Mouse (Mus musculus): Measurements from ENCODE around the gene Wnt4.
A peak's percentile ranks its signal among the peaks of the same experiment; 100 is the strongest.

Wnt4 gene

DNA sequence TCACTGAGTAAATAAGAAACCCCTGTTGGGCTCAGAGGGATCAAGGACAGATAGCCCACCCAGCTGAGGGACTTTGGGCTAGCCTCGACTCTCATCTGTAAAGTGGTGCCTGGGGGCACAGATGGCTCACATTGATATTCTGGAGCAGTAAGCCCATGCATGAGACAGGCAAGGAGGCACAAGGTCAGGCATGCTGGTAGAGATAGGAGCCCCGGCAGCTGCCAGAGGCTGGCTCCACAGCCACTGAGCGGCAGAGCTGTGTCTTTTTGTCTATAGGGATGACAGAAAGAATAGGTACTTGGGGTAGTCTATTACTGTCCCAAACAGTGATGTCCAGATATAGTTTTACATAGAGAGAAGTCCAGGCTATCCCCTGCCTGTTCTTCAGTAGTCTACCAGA lies 4.0 kb downstream of the Wnt4 start:
- DNase-seq = no peak

DNA sequence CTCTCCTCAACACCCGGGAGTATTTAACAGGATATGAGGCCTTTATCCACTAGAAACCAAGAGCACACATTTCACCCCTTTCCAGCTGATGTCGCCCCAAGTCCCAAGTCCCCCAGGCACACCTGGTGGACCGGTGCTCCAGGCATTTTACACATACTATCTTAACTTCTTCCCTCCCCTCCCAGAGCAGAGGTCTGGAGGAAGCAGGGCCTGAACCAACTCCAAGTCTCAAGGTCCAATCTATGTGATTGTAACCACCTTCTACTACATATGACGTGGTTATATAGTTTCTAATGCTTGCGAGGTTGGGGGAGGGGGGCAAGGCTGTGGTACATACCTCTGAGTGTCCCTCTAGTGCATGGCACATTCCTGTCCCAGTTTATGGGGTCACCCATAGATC lies 4.8 kb downstream of the Wnt4 start:
- DNase-seq = no peak

DNA sequence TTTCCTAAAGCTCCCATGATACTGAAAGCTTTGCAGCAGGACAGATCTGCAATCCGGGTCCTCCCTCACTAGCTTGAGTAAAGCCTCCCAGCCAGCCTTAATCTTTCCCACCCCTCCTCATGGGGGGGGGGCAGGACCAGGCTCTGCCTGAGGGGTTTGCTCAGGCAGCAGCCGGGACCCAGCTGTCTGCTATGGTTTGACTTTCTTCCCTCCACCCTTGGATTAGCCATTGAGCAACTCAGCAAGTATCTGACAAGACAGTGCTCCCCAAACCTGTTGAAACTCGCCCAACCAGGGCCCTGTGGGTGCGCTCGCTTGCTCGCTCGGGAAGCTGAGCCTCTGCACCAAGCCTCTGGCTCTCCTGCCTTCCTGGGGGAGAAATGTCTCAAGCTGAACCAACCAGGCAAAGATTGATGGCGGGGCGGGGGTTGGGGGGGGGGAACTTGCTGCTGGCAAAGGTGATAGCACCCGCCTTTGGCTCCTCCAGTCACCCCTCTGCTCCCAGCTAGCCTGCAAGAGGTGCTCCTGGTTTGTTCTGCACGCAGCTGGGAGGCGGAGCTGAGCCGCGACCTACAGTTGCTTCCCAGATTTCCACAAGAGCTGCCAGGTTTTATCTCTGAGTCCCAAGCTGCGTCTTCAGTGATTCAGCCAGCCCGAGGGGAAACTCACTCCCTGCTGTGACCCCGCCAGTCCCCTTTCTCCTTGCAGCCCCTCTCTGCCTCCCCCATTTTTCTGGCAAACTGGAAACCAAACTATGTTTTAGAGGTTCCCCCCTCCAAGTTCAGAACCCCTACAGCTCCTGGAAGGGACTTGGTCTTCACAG lies 5.5 kb downstream of the Wnt4 start:
- DNase-seq = no peak

DNA sequence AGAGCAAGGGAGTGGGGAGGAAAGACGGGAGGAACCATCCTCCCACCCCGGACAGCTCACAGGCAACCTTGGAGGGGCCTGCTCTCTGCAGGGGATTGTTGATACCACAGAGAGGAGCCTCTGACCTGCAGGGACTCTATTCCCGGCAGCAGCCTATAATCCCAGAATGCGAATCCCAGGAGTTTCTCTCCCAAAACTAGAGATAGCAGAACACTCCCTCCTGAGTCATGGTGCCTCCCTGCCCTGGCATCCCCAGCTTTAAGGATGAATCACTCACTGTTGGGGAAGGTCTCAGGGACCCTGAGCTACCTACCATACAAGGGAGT lies 6.1 kb downstream of the Wnt4 start:
- no peak for DNase-seq

DNA sequence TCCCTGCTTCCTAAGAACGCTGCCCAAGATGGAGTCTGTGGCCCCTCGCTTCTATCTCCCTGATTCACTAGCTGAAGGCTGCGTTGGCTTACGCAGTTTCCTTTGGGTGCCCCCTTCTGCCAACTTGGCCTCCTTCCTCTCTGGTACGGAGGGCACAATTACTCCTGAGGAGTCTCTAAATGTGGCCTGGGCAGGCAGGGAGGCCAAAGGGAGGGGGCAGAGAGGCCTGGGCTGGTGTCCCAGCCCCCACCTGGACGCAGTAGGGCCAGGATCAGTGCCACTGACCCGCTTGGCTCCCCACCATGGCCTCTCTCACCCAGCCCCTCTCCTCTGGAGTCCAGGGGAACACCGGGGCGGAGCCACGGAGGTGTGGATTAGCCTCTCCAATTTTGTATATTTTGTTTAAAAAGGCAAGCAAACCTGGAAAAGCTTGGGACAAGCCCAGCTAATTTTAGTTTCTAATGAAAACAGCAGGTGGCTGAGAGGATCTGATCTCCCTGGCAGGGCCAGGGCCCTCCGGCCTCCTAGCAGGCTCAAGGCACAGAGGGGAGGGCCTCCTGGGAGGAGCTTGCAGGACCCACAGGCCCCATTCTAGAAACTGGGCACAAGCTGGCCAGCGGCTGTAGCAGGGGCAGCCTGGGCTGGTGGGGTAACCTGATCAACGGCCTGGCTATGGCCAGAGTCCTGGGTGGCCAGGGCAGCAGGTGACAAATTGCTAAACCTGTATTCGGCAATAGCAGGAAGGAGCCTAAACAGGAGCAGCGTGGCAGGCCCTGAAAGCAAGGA lies 8.8 kb downstream of the Wnt4 start:
- DNase-seq = no peak

DNA sequence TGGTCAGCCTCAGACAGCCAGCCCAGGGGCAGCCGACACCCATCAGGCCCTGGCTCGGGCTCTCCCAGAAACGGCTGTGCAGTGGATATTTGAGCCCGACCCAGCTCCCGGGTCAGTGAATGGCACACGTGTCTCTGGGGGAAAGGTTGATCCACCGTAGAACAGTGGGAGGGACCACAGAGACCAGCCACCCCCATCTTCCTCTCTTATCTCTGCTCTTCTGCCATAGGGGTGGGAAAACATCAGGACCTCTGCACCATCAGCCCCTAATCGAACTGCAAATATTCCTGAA lies 9.3 kb downstream of the Wnt4 start:
- no peak for DNase-seq

DNA sequence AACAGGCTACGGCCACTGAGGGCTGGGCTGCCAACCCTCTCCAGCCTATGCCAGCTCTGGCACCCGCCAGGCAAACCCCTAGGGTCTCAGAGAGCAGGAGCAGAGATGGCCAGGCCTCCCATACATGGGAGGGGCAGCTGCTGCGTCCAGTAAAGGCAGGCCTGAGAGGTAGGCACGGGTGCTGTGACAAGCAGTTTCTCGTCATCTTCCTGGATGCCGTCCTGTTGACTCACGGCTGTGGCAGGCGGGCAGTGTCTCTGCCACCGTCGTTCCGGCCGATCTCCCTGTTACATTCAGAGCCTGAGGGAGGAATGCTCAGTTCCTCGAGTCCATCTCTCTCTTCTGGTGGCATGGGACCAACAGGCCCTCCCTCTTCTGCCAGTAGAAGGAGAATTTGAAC lies 9.9 kb downstream of the Wnt4 start:
- DNase-seq = no peak

DNA sequence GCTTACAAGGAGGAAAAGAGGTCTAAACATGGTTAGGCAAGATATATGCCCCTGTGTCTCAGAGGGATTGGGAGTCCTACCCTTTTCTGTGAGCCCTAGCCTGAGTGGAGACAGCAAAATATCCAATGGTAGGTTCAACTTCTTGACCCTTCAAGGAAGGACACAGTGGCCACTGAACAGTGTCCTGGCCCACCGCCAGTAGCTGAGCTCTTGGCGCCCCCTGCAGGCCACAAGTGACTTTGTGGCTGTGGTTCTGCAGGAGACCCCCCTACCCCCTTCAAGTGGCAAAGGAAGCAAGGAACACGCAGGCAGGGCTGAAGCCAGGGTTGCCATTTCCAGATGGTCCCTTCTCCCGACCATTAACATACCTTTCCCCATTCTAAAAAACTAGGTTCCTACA lies 10.5 kb downstream of the Wnt4 start:
- no peak for DNase-seq

DNA sequence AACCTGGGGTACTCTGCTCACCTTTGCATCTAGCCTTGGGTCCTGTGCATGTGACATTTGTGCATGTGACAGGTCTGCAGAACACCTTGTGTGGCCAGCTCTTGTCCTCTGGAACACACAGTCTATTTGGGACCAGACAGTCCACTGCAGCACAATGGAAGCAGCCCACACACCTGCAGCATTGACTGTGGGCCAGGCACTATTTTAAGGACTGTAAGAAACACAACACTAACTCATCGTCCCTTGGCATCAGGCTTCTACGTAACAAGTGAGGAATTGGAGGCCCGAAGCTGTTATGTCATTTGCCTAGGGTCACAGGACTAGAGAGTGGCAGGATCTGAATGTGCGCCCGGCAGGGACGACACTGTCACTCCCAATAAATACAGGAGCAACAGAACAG lies 12.4 kb downstream of the Wnt4 start:
- DNase-seq = no peak

DNA sequence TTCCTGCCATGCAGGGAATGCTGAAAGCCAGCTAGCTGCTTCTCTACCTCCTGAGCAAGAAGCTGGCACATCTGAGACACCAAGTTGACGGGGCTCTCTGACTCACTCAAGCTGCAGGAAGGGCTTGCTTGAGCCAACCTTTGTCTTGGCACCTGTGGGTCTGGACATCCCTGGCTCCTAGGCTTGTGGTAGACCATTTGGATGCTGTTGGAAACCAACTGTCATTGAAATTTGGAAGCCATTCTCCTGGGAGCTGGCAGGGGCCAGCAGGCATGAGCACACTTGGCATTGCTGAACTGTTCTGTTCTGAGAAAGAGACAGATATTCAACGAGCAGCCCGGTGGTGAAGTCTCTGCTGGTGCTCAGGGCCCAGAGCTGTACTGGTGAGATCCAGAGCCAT lies 13.0 kb downstream of the Wnt4 start:
- DNase-seq = peak; percentile 89

DNA sequence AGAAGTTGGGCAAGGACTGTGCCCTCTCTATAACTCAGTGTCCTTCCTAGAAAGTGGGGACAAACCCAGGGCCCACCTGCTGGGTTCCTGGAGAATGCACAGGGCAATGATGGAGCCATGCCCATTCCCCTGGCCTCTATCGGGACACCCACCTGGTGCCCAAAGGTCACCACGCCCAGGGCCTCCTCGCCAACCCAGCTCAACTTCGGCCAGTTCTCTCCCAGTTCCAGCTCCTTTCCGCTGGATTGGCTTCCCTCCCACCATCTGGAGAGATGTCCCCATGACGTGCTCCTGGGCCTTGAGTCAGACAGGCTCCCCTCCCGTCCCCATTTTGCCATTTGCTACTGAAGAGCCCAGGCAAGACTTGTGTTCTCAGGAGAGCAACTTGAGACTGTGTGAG lies 15.3 kb downstream of the Wnt4 start:
- DNase-seq = no peak

DNA sequence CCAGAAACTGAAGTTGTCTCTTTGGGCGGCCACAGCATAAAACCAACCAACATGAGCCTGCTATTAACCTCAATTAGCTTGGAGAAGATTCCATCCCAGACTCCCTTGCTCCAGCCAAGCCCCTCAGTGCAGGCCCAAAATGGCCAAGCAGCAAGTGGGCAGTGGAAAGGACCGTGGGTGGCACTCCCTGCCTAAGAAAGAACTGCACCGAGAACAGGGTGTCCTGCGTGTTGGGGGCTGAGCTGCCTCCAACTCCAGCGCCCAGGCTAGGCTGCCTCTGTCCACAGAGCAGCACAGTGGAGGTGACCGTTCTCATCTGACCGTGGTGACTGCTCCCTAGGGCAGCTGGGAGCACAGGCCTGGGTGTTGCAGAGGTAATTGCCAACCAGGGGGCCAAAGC lies 16.7 kb downstream of the Wnt4 start:
- no peak for DNase-seq

DNA sequence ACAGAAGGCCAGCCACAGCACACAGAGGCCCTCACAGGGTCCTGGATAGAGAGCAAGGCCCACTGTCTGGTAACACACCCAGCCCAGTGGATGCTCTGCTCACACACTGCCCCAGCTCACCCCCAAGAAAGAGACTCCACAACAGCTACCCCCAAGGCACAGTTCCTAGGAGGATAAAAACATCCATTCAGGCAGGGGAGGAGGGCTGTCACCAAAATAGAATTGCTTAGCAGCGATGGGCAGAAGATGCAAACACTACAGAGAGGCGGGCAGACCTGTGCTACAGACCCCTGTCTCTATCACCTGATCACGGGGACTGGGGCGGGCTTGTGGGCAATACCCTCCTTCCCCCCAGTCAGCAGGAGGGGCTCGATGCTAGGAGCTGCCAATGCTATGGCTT lies 17.2 kb downstream of the Wnt4 start:
- no peak for DNase-seq

DNA sequence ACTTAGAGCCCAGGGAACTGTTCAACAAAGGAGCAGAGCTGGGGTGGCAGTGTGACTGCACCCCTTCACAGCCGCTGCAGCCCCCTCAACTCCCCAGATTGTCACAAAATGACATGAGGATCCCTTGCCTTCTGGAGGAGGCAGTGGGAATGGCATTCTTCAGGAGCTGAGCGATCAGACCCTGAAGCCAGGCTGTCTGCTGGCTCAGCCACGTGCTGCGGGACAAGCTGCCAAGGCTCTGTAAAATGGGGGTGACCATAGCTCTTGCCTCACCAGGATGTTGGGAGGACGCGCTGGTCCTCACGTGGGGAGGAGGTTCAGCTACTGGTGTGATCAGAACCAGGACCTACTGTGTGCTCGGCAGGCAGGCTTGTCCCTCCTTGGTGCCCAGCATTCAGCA lies 17.7 kb downstream of the Wnt4 start:
- no peak for DNase-seq

DNA sequence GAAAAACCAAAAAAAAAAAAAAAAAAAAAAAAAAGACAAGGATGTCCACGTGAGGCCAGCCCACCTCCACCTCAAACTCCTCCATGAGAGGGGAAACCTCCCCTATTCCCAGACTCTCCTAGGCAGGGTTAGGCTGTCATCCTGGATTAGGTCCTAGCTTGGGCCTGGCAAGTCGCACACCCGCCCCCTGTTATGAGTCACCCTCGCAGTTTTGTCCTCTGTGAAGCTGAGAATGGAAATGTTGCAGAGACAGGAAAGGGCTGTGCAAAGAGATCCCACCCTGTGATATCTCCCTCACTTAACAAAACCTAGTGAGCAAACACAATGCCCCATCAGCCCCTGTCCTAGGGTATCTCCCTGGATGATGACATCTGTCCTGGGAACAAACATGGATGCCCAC lies 20.3 kb downstream of the Wnt4 start:
- DNase-seq = no peak

DNA sequence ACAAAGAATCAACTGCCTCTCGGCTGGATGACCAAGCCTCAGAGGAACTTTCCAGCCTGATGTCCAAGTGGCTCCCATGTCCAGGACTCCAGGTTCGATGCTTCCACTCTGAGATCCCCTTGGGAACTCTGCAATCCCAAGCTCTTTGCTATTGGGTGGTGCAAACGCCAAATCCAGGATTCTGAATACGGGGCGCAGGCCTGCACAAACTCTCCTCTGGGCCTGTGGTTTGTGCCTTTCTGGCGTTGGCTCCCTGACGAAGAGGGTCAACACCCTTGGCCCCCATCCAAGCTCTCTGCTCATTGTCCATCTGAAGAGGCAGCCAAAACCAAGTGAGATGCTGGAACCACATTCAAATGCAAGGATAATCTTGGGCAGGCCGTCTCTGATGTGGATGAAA lies 21.1 kb downstream of the Wnt4 start:
- DNase-seq = no peak

DNA sequence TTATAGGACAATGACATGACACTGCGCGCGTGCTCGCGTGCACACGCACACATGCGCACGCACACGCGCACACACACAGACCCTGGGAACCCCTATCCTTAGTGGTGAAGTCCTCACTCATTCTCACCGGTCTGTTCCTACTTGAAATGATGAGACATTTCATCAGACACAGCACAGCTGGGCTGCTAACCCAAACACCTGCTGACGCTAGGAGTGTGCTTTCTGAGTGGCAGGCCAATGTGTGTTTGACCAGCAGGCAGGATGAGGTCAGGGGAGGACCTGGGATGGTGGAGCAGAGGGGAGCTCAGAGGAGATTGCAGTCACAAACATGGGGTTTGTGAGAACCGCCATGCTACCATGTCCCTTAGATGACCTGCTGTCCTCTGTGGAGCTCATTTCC lies 22.9 kb downstream of the Wnt4 start:
- DNase-seq = no peak

DNA sequence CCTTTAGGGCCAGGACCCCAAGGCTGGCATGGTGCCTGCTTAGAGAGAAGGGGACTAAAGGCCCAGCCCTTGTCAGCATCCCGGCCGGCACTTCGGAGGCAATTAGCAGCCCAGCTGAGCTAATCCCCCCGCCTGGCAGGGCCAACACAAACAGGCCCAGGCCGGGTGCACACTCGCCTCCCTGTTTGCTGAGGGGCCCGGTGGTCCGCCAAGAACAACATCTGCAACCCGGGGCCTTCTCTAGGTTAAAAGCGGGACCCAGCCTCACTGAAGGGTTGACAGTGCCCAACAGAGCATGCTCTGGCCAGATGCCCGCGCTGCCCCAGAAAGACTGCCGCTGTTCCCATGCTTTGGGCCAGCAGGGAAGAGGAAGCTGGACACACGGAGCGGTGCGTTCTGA lies 24.3 kb downstream of the Wnt4 start:
- no peak for DNase-seq

DNA sequence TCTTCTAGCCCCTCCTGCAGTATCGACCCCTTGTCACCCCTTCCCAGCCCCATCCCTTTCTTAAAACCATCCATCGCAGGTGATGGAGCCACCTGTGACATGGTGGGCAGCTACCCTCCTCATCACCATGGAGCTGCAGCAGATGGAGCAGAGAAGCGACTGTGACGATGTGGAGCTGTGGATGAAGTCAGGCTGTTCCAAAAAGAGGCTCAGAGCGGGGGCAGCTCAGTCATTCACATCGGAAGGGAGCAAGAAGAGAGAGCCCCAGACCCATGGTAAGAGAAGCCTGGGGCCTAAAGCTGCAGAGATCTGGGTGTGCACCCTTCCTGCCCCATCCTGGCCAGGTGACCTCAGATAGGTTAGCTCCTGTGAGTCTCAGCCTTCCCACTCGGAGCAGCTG lies 26.8 kb downstream of the Wnt4 start:
- DNase-seq = no peak

DNA sequence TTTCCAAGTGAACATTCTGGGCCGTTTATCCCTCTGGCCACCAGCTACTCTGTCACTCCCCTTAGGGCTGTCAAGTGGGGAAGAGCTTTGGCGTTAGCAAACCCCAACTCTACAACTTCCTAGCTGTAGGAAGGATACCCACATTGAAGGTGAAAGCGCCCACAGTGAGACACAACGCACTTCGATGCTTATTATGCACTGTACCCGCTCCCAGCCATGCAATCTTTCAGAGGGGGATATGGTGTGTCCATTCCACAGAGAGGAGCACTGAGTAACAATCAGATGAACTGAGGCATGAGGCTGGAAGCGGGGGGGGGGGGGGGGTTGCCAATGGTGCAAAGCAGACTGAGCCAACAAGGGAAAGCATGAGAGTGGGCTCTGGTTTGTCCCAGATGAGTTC lies 27.8 kb downstream of the Wnt4 start:
- no peak for DNase-seq

DNA sequence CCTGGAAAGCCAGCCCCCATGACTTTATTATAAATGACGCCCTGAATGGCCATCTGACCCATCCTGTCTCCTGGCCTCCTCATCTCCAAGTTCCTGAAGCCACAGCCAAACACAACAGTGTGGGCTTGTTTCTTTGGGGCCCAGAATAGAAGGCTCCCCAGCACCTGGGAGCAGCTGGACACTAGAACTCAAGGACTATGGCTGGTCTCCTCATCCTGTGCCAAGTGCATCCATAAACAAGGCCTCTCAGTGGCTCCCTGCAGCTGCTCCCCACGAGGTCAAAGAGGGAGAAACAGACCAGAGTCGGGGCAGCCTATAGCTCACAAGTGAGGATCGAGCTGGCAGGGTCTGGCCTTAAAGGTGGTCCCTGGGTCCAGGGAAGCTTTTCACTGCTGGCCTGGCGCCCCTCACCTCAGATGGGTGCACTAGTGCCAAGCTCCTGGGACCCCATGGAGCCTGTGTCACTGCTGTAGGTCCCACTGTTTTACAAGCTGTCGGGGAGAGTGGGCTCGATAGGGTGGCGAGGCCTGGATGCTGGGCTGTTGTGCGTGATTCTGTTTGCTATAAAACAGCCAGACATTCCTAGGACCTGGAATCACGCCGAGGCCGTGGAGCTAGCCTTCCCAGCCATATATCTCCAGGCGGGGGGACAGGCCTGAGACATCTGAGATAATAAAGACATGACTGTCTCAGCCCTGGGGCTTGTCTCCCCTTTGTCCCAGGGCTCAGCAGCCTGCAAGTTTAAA lies 28.7 kb downstream of the Wnt4 start:
- DNase-seq = no peak

DNA sequence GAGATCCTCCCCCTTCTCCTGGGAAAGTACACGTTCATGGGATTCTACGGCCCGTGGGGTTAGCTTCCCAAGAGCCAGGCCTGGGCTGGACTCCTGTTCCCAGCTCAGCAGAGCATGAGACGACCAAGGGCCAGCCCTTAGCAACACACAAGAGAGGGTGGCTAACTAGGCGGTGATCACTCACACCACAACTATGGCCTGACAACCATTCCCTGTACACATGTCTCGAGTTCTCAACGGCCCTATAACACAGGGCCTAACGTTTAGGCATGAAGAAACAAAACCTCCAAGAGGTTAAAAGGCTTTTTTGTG lies 29.2 kb downstream of the Wnt4 start:
- DNase-seq = no peak

DNA sequence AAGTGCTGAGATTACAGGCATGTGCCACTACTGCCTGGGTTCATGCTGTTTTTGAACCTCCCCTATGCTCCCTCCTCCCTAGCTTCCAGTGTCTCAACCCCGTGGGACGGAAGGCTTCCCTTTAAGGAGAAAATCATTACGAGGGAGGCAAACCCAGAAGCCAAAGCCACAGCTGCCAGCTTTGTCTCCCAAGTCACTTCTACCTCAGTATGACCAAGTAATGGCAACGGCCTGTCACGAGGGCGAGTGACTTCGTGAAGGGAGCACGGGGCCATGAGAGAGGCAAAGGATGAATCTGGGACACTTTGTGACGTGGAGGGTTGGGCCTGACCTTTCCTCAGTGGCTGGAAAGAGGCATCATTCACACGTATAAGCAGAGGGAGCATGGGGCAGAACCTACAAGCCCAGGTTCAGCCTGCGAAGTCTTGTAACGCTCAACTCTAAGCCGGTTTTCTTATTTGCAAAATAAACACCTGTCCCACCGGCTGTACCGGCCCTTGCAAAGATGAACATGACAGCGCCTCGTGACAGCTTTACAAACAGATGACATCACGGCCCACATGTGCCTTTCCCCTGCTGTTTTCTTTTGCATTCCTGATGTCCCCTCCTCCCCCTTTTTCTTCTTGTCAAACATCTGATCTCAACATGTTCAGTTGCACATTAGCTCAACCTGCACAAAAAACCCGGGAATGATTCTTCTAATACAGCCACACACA lies 29.9 kb downstream of the Wnt4 start:
- DNase-seq = no peak

DNA sequence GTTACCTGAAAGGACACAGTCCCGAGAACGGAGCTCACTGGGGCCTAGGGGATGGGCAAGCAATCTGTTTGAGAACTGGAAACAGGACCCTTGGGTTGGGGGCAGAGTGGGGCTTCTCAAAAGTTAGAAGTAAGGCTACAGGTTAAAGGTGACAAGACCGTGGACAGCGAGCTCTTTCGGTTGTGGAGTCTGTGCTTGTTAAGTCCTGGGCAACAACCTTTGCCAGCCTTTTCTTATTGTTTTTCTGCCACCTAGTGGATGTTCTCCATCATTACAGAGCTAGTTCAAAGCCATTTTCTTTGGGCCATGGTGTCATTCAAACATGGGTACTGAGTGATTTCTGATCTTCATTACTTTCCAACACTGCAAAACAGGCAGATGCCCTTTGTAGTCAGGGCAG lies 31.1 kb downstream of the Wnt4 start:
- peak; percentile 47 for DNase-seq
